In the genomic region with DNA sequence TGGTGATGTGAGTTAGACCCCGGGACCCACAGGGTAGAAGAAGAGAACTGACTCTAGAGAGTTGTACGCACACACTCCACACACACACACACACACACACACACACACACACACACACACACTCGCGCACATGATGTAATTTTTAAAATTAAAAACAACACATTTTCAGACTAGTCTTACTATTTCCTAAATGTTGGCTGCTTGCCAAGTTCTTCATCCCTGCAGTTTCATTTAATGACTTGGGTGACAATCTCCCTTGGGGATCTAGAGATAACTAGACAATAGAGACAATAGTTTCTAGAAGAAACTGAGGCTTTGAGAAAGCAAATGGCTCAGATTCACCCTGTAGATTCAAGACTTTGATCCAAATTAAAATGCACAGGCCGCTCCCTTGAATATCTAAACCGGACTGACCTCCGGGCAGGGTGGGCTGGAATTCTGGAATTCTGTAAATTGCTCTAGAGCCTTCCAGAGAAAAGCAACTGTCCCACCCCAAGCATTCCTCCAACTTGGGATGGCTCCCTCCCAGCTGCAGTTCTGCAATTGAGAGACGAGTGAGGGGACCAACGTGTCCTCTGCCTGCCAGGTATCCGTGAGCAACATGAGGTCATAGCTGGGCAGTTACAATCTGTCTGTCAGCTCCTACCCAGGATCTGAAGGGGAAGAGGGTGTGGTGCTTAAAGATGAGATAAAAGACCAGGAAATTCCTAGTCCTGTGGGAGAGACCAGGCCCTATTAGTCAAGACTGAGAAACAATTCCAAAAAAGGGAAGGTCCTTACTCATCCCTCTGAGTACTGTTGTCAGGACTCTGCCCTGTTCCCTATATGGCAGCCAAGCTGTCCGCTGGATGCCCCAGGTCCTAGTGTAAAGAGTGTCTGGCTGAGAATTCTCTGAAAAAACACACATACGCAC, we compare ENCODE assay signal across 16 mouse cellular contexts. TPM values are rescaled to one million over a fixed set of nuclear protein-coding genes. Genes with fewer than 3 reads are reported as not detected.
DNase-seq lines count a peak whose midpoint lies in the region; ATAC-seq and TF ChIP-seq lines count a peak whose summit lies in the region.
"Had no signal": no experiment of that assay in that cellular context is flagged by ENCODE, and none has a peak within 500 bp of the region (broad histone marks: within the 10 kb centered on the region; RNA-seq: fewer than 3 reads in every experiment).

No protein-coding gene starts in this region.

- no peaks in the 10 kb centered on the region for H3K4me1 ChIP-seq in lung, postnatal 0 days (ENCODE audit: insufficient read depth, low read depth, low read length)
- peaks cover 26% of the 10 kb centered on the region for H3K4me1 ChIP-seq in heart, embryonic 10.5 days
- H3K4me1 ChIP-seq: limb, embryonic 13.5 days had no signal

- H3K4me2 ChIP-seq in lung, postnatal 0 days (replicated peaks; ENCODE audit: low read depth, low read length) = no peak overlapping the region
- H3K4me2 ChIP-seq: embryonic facial prominence, embryonic 15.5 days; limb, embryonic 13.5 days had no signal

- TF ChIP-seq CTCF in lung, postnatal 0 days (IDR thresholded peaks at IDR 0.05) = no peak

- 0 out of 2 replicates have a peak overlapping the region, but pooled peaks have one; percentile 27 for H3K27ac ChIP-seq in lung, postnatal 0 days (ENCODE audit: low read length)
- H3K27ac ChIP-seq in heart, embryonic 10.5 days = 0 out of 2 replicates have a peak overlapping the region, but pooled peaks have one; percentile 47
- H3K27ac ChIP-seq: embryonic facial prominence, embryonic 15.5 days; limb, embryonic 13.5 days had no signal

- ATAC-seq in lung, postnatal 0 days = peak; percentile 79

- H3K27me3 ChIP-seq in lung, postnatal 0 days (replicated peaks; ENCODE audit: insufficient read depth, low read length) = no peaks in the 10 kb centered on the region
- no peaks in the 10 kb centered on the region for H3K27me3 ChIP-seq in heart, embryonic 10.5 days (ENCODE audit: insufficient read depth, poor library complexity, severe bottlenecking)
- H3K27me3 ChIP-seq: embryonic facial prominence, embryonic 15.5 days; limb, embryonic 13.5 days had no signal

- 59% methylated on average over 12 of the region's 12 CpGs for WGBS in lung, postnatal 0 days
- WGBS in heart, embryonic 10.5 days = 64% methylated on average over 12 of the region's 12 CpGs

- no peak overlapping the region for H3K4me3 ChIP-seq in lung, postnatal 0 days (ENCODE audit: low read depth, low read length)
- H3K4me3 ChIP-seq in heart, embryonic 10.5 days = no peak overlapping the region
- H3K4me3 ChIP-seq: embryonic facial prominence, embryonic 15.5 days; limb, embryonic 13.5 days had no signal

- peak; percentile 69 for DNase-seq in lung, postnatal 0 days (ENCODE audit: low spot score)
- DNase-seq in lung, postnatal 36 days = no peak
- DNase-seq in Muller cell, postnatal 12 days (ENCODE audit: inconsistent ontology term) = peak; percentile 51
- peak; percentile 71 for DNase-seq in heart, embryonic 10.5 days (ENCODE audit: low spot score)
- DNase-seq in skeletal muscle tissue, adult 2 months (ENCODE audit: low read depth, low spot score) = peak; percentile 55
- no peak for DNase-seq in layer of hippocampus, adult 9-11 months
- no peak for DNase-seq in layer of hippocampus, adult 18-20 months (ENCODE audit: low spot score in 2 of 2)
- no peak for DNase-seq in ovary, postnatal 10 days (ENCODE audit: low spot score)
- DNase-seq: adrenal gland, postnatal 36 days; cerebellum, adult 9-10 months; right cerebral cortex, postnatal 4 days had no signal

- H3K36me3 ChIP-seq in lung, postnatal 0 days (ENCODE audit: insufficient read depth, low read length) = no peaks in the 10 kb centered on the region
- H3K36me3 ChIP-seq in heart, embryonic 10.5 days = no peaks in the 10 kb centered on the region
- H3K36me3 ChIP-seq: embryonic facial prominence, embryonic 15.5 days; limb, embryonic 13.5 days had no signal

- no peak overlapping the region for H3K9ac ChIP-seq in lung, postnatal 0 days (replicated peaks; ENCODE audit: low read depth)
- H3K9ac ChIP-seq: embryonic facial prominence, embryonic 15.5 days; limb, embryonic 13.5 days had no signal

- no peaks in the 10 kb centered on the region for H3K9me3 ChIP-seq in lung, postnatal 0 days (ENCODE audit: low read length)
- no peaks in the 10 kb centered on the region for H3K9me3 ChIP-seq in heart, embryonic 10.5 days

- TF ChIP-seq EP300 in lung, postnatal 0 days (IDR thresholded peaks at IDR 0.05) = peak; percentile 49; the same call in 1 of the 2 replicates

RNA-seq across cellular contexts. Expression of a gene that starts 8.5 kb away (rescaled TPM):
- polyA plus RNA-seq in lung, postnatal 0 days (2015; fragmentation: Nextera tagmentation; extraction: Ambion mirVana) = 5.4 and 6.7 TPM in 2 replicates
- 15.2 and 18.5 TPM in 2 replicates for polyA plus RNA-seq in heart, embryonic 10.5 days (2016; fragmentation: Nextera tagmentation; extraction: Ambion mirVana)
- 10 to 100 TPM; 40.3 to 62.2 TPM for total RNA-seq in layer of hippocampus, adult 18-20 months (2021)

RNA-seq across cellular contexts. Expression of a gene that starts 17.9 kb away (rescaled TPM):
- not detected in 2 replicates for polyA plus RNA-seq in lung, postnatal 0 days (2015; fragmentation: Nextera tagmentation; extraction: Ambion mirVana)
- polyA plus RNA-seq in heart, embryonic 10.5 days (2016; fragmentation: Nextera tagmentation; extraction: Ambion mirVana) = not detected in 2 replicates
- not detected for total RNA-seq in layer of hippocampus, adult 18-20 months (2021)
- total RNA-seq: adrenal gland, postnatal 36 days; gastrocnemius, adult 8-10 months; layer of hippocampus, adult 8-10 months had no signal
- polyA plus RNA-seq: embryonic facial prominence, embryonic 15.5 days; limb, embryonic 13.5 days; neural tube, embryonic 11.5 days had no signal

Comparison
In these comparisons a context has a peak if more than half of its experiments do, and no peak if none do; other contexts are left out.
1. DNase-seq: peak in lung, postnatal 0 days (single experiment), Muller cell, postnatal 12 days (single experiment), heart, embryonic 10.5 days (single experiment) and skeletal muscle tissue, adult 2 months (single experiment); none in lung, postnatal 36 days (single experiment), layer of hippocampus, adult 9-11 months (single experiment), layer of hippocampus, adult 18-20 months (0 of 2) and ovary, postnatal 10 days (single experiment).